Mouse (Mus musculus) testis, postnatal 10 days (tissue): ENCODE data around the gene Ugt1a10.
"Not testable (repeated sequence)": the region's sequence is repeated elsewhere in the genome, so short reads cannot be mapped to it uniquely, and the experiment has no call there.

Experiments used
- DNase-seq: peaks from one replicate; pipeline ENCODE4 v3.0.0; 2021; ENCODE audit warnings: low spot score

The Ugt1a10 gene

GRCm38 (mm10) chr1:88215466-88216380 is 160.5 kb downstream of the Ugt1a10 start:
- DNase-seq, result no peak

GRCm38 (mm10) chr1:88216551-88216950 is 161.4 kb downstream of the Ugt1a10 start:
- DNase-seq, result peak; percentile 45

- peak; percentile 63 for DNase-seq
Observed at GRCm38 (mm10) chr1:88217144-88217543, 162.0 kb downstream of the Ugt1a10 start.

GRCm38 (mm10) chr1:88217576-88217975 is 162.4 kb downstream of the Ugt1a10 start:
- DNase-seq, result no peak

GRCm38 (mm10) chr1:88218051-88218450 is 162.9 kb downstream of the Ugt1a10 start:
- peak; percentile 58 for DNase-seq

- DNase-seq, result no peak
Observed at GRCm38 (mm10) chr1:88218591-88218990, 163.4 kb downstream of the Ugt1a10 start.

- no peak for DNase-seq
Observed at GRCm38 (mm10) chr1:88219054-88219453, 163.9 kb downstream of the Ugt1a10 start.

GRCm38 (mm10) chr1:88220336-88220735 is 165.1 kb downstream of the Ugt1a10 start:
- peak; percentile 41 for DNase-seq

GRCm38 (mm10) chr1:88222216-88222615 is 167.0 kb downstream of the Ugt1a10 start:
- no peak for DNase-seq

- DNase-seq, result peak; percentile 39
Observed at GRCm38 (mm10) chr1:88223011-88223515, 167.9 kb downstream of the Ugt1a10 start.

GRCm38 (mm10) chr1:88223591-88223990 is 168.4 kb downstream of the Ugt1a10 start:
- peak; percentile 47 for DNase-seq

- DNase-seq, result peak; percentile 60
Observed at GRCm38 (mm10) chr1:88224029-88224776, 169.0 kb downstream of the Ugt1a10 start.

GRCm38 (mm10) chr1:88225301-88225700 is 170.1 kb downstream of the Ugt1a10 start:
- not testable (repeated sequence) for DNase-seq

GRCm38 (mm10) chr1:88225741-88226140 is 170.6 kb downstream of the Ugt1a10 start:
- DNase-seq, result no peak

- DNase-seq, result peak; percentile 40
Observed at GRCm38 (mm10) chr1:88226670-88227379, 171.6 kb downstream of the Ugt1a10 start, which contains the start of gene Mroh2a. TSS of gene Mroh2a (plus strand) at chr1:88226986.

GRCm38 (mm10) chr1:88227482-88227881 is 172.3 kb downstream of the Ugt1a10 start:
- DNase-seq, result peak; percentile 40

GRCm38 (mm10) chr1:88228121-88228520 is 172.9 kb downstream of the Ugt1a10 start:
- peak; percentile 58 for DNase-seq

- no peak for DNase-seq
Observed at GRCm38 (mm10) chr1:88229566-88229965, 174.4 kb downstream of the Ugt1a10 start.

- peak; percentile 58 for DNase-seq
Observed at GRCm38 (mm10) chr1:88229986-88230385, 174.8 kb downstream of the Ugt1a10 start.

GRCm38 (mm10) chr1:88230421-88230820 is 175.2 kb downstream of the Ugt1a10 start:
- peak; percentile 63 for DNase-seq

- peak; percentile 42 for DNase-seq
Observed at GRCm38 (mm10) chr1:88230981-88231802, 176.0 kb downstream of the Ugt1a10 start.
